Mouse (Mus musculus): ENCODE results near the gene Trim27. TPM values are rescaled to one million over a fixed set of nuclear protein-coding genes. Genes with fewer than 3 reads are reported as not detected.
A peak's percentile ranks its signal among the peaks of the same experiment; 100 is the strongest.

Trim27 gene
- polyA plus RNA-seq, 2 experiments, result 101 to 123 TPM

DNA sequence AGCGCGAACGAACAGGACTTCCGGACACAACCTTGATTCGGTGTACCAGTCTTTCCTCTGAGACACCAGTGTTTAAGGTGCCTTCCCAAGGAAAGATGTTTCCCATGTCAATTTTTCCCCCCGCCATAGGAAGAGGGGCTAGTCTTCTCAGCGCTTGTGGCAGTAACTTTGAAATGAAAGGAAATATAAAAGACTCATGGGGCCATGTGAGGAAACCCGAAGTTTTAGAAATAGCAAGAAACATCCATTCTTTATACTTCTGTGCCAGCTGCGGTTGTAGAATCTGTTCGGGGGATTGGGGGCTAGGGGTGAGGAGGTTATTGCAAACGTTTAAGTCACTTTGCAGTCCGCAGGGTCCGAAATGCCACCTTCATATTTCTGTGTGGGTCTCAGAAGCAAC lies 64.0 kb downstream of the Trim27 start:
- DNase-seq (ENCODE audit: low spot score) (no peak), ATAC-seq (ENCODE audit: low FRiP score, low read depth) (no peak)
- Histone ChIP-seq H3K4me3 (replicated peaks; ENCODE audit: low read length) (peak overlapping the region; percentile 26), H3K9me3 (ENCODE audit: control insufficient read depth, low read length) (no peaks in the 10 kb centered on the region), H3K4me2 (replicated peaks; ENCODE audit: low read depth, low read length, severe bottlenecking) (peak overlapping the region; percentile 44), H3K36me3 (ENCODE audit: control insufficient read depth, insufficient read depth, low read length) (no peaks in the 10 kb centered on the region), H3K9ac (ENCODE audit: low read depth, low read length, severe bottlenecking) (no peak overlapping the region), H3K27me3 (ENCODE audit: control insufficient read depth, insufficient read depth, low read length) (peaks cover 24% of the 10 kb centered on the region), H3K27ac (replicated peaks; ENCODE audit: low read depth, low read length) (no peak overlapping the region), H3K4me1 (ENCODE audit: control insufficient read depth, insufficient read depth, low read length) (peaks cover 4% of the 10 kb centered on the region; the same call in 1 of the 2 replicates)
- TF ChIP-seq POLR2A (IDR thresholded peaks at IDR 0.05; ENCODE audit: borderline replicate concordance, extremely low read depth, insufficient read depth, insufficient read length), result no peak
- WGBS, result 11% methylated on average over 13 of the region's 13 CpGs

DNA sequence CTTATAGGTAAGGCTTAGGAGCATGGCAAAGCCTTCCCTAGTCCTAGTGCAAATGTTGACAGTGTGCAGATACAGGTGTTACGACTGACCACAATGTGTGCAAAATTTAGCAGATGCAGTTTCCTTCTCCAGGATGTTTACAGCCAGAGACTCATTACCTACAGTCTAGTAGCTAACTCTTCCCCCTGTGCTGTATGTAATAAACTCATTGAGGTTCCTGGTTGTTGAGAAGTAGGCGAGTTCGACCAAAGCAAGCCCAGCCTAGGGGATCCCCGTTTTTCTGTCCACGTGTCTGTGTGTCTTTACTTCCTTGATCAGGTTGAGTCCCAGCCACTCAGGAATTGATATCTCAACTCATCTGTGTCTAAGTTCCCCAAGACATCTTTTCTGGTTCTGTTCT lies 64.8 kb downstream of the Trim27 start:
- no peak overlapping the region for H3K27ac ChIP-seq (replicated peaks; ENCODE audit: low read depth, low read length)
- 81% methylated on average over 5 of the region's 5 CpGs for WGBS
- no peaks in the 10 kb centered on the region for H3K36me3 ChIP-seq (ENCODE audit: control insufficient read depth, insufficient read depth, low read length)
- H3K9ac ChIP-seq (ENCODE audit: low read depth, low read length, severe bottlenecking), result no peak overlapping the region
- no peak for TF ChIP-seq POLR2A (IDR thresholded peaks at IDR 0.05; ENCODE audit: borderline replicate concordance, extremely low read depth, insufficient read depth, insufficient read length)
- no peak for ATAC-seq (ENCODE audit: low FRiP score, low read depth)
- no peak overlapping the region for H3K4me3 ChIP-seq (replicated peaks; ENCODE audit: low read length)
- no peaks in the 10 kb centered on the region for H3K9me3 ChIP-seq (ENCODE audit: control insufficient read depth, low read length)
- peaks cover 4% of the 10 kb centered on the region; the same call in 1 of the 2 replicates for H3K4me1 ChIP-seq (ENCODE audit: control insufficient read depth, insufficient read depth, low read length)
- peaks cover 24% of the 10 kb centered on the region for H3K27me3 ChIP-seq (ENCODE audit: control insufficient read depth, insufficient read depth, low read length)
- H3K4me2 ChIP-seq (replicated peaks; ENCODE audit: low read depth, low read length, severe bottlenecking), result no peak overlapping the region
- no peak for DNase-seq (ENCODE audit: low spot score)

Other genes starting within 250 kb of the Trim27 start
- not detected in 2 replicates for gene Olfr1370, start 104.5 kb upstream of the Trim27 start, polyA plus RNA-seq (2012; rRNA removed)
- not detected in 2 replicates for gene Olfr1370, start 104.5 kb upstream of the Trim27 start, polyA plus RNA-seq (2014; fragmentation: Nextera tagmentation; extraction: Ambion mirVana)
- not detected in 2 replicates for gene Olfr1369-ps1, start 68.0 kb upstream of the Trim27 start, polyA plus RNA-seq (2012; rRNA removed)
- gene Olfr1369-ps1, start 68.0 kb upstream of the Trim27 start, polyA plus RNA-seq (2014; fragmentation: Nextera tagmentation; extraction: Ambion mirVana), result not detected in 2 replicates
- not detected in 2 replicates for gene Olfr263, start 49.8 kb upstream of the Trim27 start, polyA plus RNA-seq (2012; rRNA removed)
- not detected in 2 replicates for gene Olfr263, start 49.8 kb upstream of the Trim27 start, polyA plus RNA-seq (2014; fragmentation: Nextera tagmentation; extraction: Ambion mirVana)
- not detected in 2 replicates for gene Olfr1368, start 33.6 kb upstream of the Trim27 start, polyA plus RNA-seq (2012; rRNA removed)
- not detected in 2 replicates for gene Olfr1368, start 33.6 kb upstream of the Trim27 start, polyA plus RNA-seq (2014; fragmentation: Nextera tagmentation; extraction: Ambion mirVana)
- 0.05 and 0.29 TPM in 2 replicates for gene Gpx5, start 113.3 kb downstream of the Trim27 start, polyA plus RNA-seq (2012; rRNA removed)
- gene Gpx5, start 113.3 kb downstream of the Trim27 start, polyA plus RNA-seq (2014; fragmentation: Nextera tagmentation; extraction: Ambion mirVana), result not detected in 2 replicates
- gene Gpx6, start 132.7 kb downstream of the Trim27 start, polyA plus RNA-seq (2012; rRNA removed), result 0.19 and 0.27 TPM in 2 replicates
- gene Gpx6, start 132.7 kb downstream of the Trim27 start, polyA plus RNA-seq (2014; fragmentation: Nextera tagmentation; extraction: Ambion mirVana), result 0.35 and 0.63 TPM in 2 replicates
- not detected in 2 replicates for gene Olfr1367, start 167.5 kb downstream of the Trim27 start, polyA plus RNA-seq (2012; rRNA removed)
- not detected in 2 replicates for gene Olfr1367, start 167.5 kb downstream of the Trim27 start, polyA plus RNA-seq (2014; fragmentation: Nextera tagmentation; extraction: Ambion mirVana)
- gene Zscan12, start 183.4 kb downstream of the Trim27 start, polyA plus RNA-seq (2012; rRNA removed), result 7.0 and 9.7 TPM in 2 replicates
- gene Zscan12, start 183.4 kb downstream of the Trim27 start, polyA plus RNA-seq (2014; fragmentation: Nextera tagmentation; extraction: Ambion mirVana), result 11.2 and 11.4 TPM in 2 replicates
- 71.0 and 81.2 TPM in 2 replicates for gene Zkscan3, start 223.3 kb downstream of the Trim27 start, polyA plus RNA-seq (2012; rRNA removed)
- 74.6 and 82.0 TPM in 2 replicates for gene Zkscan3, start 223.3 kb downstream of the Trim27 start, polyA plus RNA-seq (2014; fragmentation: Nextera tagmentation; extraction: Ambion mirVana)

All from limb, embryonic 14.5 days (tissue).